Mouse (Mus musculus) kidney, embryonic 16.5 days (tissue): ENCODE results near the gene Hoxd3. TPM values are rescaled to one million over a fixed set of nuclear protein-coding genes. Genes with fewer than 3 reads are reported as not detected.

Experiments
- ATAC-seq: fragments of 200-750 bp; cut with Nextera tagmentation; 2 replicates; pipeline ENCODE4 v1.8.0; 2017; ENCODE audit warnings: moderate TSS enrichment; ENCODE audit not compliant: low FRiP score, low TSS enrichment
- H3K27ac ChIP-seq: fragments of 300-500 bp; sonication (generic); 2 replicates; pipeline ENCODE4 v1.5.1; 2014; ENCODE audit warnings: low read length
- H3K27me3 ChIP-seq: fragments of 300-500 bp; sonication (generic); 2 replicates; pipeline ENCODE4 v1.6.1; 2014; ENCODE audit warnings: low read length, control low read depth, mixed read lengths; ENCODE audit not compliant: insufficient read depth
- H3K36me3 ChIP-seq: fragments of 300-500 bp; sonication (generic); 2 replicates; pipeline ENCODE4 v1.6.1; 2014; ENCODE audit warnings: low read length, control low read depth, mixed read lengths; ENCODE audit not compliant: insufficient read depth
- H3K4me1 ChIP-seq: fragments of 300-500 bp; sonication (generic); 2 replicates; pipeline ENCODE4 v1.6.1; 2014; ENCODE audit warnings: low read length, control low read depth, mixed read lengths; ENCODE audit not compliant: insufficient read depth
- H3K4me2 ChIP-seq: fragments of 300-500 bp; sonication (generic); replicated peaks from 2 replicates; pipeline ENCODE4 v1.6.1; 2014; ENCODE audit warnings: low read depth, low read length
- H3K4me3 ChIP-seq: fragments of 300-500 bp; sonication (generic); 2 replicates; pipeline ENCODE4 v1.5.1; 2014; ENCODE audit warnings: mild to moderate bottlenecking, low read length
- H3K9ac ChIP-seq: fragments of 300-500 bp; sonication (generic); replicated peaks from 2 replicates; pipeline ENCODE4 v1.6.1; 2014; ENCODE audit warnings: low read length
- H3K9me3 ChIP-seq: fragments of 300-500 bp; sonication (generic); 2 replicates; pipeline ENCODE4 v1.6.1; 2016; ENCODE audit warnings: low read length, control low read depth
- WGBS: fragments of 180-500 bp; shearing (Covaris S2); extraction: QIAGEN DNeasy Blood & Tissue Kit; methylation state at CpG from one replicate; pipeline ENCODE4 v1.1.7; 2014; 5-methylcytosine and 5-hydroxymethylcytosine counted together
- polyA plus RNA-seq: library from polyadenylated mRNA; unstranded; fragments of >200 nt; fragmentation: Nextera tagmentation; extraction: Ambion mirVana; gene quantifications from 2 replicates; pipeline ENCODE4 v1.2.1, GENCODE M21; 2015

Hoxd3 gene
- 14.6 and 15.4 TPM in 2 replicates for polyA plus RNA-seq

DNA sequence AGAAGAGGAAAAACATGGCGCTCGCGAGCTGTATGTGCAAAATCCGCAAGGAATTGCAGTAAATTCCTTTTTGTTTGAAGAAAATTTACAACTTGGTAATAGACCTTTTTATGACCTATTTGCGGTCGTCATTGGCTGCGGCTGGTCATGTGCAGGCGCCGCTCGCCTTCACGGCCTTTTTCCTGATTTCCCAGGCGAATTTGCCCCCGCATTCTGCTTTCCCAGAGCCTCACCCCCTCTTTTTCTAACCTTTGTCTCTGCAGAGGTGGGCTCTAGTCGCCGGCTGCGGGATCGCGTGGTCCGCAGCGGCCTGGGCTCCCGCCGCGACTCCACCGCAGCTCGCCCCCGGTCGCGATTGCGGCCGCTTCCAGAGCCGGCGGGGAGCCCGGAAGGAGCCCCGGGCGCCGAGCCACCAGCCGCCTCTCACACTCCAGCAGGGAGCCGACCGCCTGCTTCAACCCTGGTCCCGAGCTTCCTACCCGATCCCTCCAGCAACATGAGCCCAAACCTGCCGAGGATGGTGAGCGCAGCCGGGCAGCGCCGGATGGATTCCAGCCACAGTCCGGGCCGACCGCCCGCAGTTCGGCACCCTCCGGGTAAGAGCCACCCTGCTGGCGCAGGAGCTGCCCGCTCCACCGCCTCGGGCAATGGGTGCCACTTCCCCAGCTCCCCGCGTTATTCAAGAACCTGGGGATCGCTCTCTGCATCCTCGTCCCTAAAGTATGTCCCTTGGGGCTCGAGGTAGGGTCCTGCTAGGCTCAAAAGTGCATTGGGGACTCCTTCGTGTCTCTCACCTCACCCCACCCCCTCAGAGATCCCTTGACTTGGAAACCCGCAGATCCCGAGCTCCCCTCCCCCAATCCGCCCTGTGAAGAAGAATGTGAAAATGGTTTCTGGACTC lies at the start of gene Hoxd3, which contains the start of gene Hoxd4:
Gene Hoxd3 (plus strand): TSS at position 207 of the 901 bp plus-strand sequence.
Gene Hoxd4 (plus strand): TSS at position 209 of the 901 bp plus-strand sequence.
- no peaks in the 10 kb centered on the region for H3K27me3 ChIP-seq
- H3K9ac ChIP-seq, result peak within 1 kb of the TSS; percentile 99
- ATAC-seq, result peak; percentile 3
- H3K4me3 ChIP-seq, result peak within 1 kb of the TSS; percentile 97
- no peaks in the 10 kb centered on the region for H3K9me3 ChIP-seq
- H3K4me2 ChIP-seq, result peak within 1 kb of the TSS; percentile 63
- H3K4me1 ChIP-seq, result peaks cover 50% of the 10 kb centered on the region
- peak within 1 kb of the TSS; percentile 99 for H3K27ac ChIP-seq
- no peaks in the 10 kb centered on the region for H3K36me3 ChIP-seq
- WGBS, result under 1% methylated on average over 65 of the region's 65 CpGs

GRCm38 (mm10) chr2:74663291-74663925 lies 48.3 kb upstream of the Hoxd3 start:
- 3% methylated on average over 18 of the region's 18 CpGs for WGBS
- H3K4me1 ChIP-seq, result peaks cover 2% of the 10 kb centered on the region
- no peak overlapping the region; the same call in 1 of the 2 replicates for H3K4me2 ChIP-seq
- peaks cover 91% of the 10 kb centered on the region for H3K27me3 ChIP-seq
- no peak for ATAC-seq
- H3K36me3 ChIP-seq, result no peaks in the 10 kb centered on the region
- no peaks in the 10 kb centered on the region for H3K9me3 ChIP-seq
- H3K9ac ChIP-seq, result no peak overlapping the region
- H3K4me3 ChIP-seq, result no peak overlapping the region
- no peak overlapping the region for H3K27ac ChIP-seq

DNA sequence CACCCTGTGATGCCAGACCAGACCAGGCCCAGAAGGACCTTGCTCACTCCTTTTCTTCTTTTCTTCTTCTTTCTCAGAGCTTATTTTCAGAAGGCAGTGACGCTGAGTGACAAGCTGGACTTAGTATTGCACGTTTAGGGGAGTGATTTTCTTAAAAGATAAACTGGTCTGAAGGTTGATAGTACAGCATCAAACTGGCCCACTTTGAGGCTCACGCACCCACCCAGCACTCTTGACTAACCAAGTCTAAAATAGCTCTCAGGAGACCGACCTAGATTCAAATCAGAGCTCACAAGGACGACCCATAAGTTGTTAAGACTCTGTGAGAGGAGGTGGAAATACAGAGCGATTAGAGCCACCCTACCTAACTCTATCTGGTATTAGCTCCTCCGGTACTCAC lies 45.3 kb upstream of the Hoxd3 start:
- 4% methylated on average over 7 of the region's 7 CpGs for WGBS
- no peak overlapping the region for H3K4me3 ChIP-seq
- H3K27ac ChIP-seq, result no peak overlapping the region
- no peak for ATAC-seq
- H3K27me3 ChIP-seq, result peaks cover 90% of the 10 kb centered on the region
- no peaks in the 10 kb centered on the region for H3K9me3 ChIP-seq
- peaks cover 7% of the 10 kb centered on the region for H3K4me1 ChIP-seq
- H3K36me3 ChIP-seq, result no peaks in the 10 kb centered on the region
- no peak overlapping the region for H3K9ac ChIP-seq
- no peak overlapping the region for H3K4me2 ChIP-seq

DNA sequence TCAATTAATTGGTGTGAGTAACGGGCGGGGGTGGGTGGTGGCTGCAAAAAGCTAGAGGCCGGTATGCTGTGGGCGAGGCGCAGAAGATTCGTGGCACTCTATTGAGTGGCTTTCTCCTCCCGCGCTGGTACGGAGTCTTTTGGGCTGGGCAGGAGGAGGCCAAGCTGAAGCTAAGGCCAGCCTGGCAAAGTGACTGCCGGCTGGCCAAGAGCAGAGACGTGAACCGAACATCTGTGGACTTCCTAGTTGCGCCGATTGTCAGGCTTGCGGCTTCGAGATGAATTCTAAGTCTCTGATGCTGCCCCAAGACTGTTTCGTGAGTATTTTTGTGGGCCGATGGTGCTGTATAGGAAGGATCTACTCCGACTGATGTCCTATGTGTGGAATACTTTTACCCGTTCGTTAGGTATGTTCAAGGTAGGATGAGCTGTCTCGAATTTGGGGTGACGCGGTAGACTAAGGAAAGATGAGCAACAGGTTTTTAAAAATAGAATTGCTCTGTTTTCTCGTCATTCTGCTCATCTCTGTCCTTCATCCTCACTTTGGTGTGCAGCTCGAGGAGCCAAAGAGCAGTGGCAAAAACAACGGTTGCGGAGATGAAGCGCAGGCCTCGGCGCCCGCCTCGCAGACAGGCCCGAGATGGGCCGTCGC lies 44.4 kb upstream of the Hoxd3 start:
- H3K27ac ChIP-seq, result no peak overlapping the region
- peaks cover 91% of the 10 kb centered on the region for H3K27me3 ChIP-seq
- no peak overlapping the region for H3K9ac ChIP-seq
- H3K4me1 ChIP-seq, result peaks cover 7% of the 10 kb centered on the region
- WGBS, result 3% methylated on average over 36 of the region's 36 CpGs
- 0 out of 2 replicates have a peak, but pooled peaks have one; percentile 16 for ATAC-seq
- H3K4me2 ChIP-seq, result peak overlapping the region; percentile 82; the same call in 1 of the 2 replicates
- H3K9me3 ChIP-seq, result no peaks in the 10 kb centered on the region
- H3K4me3 ChIP-seq, result peak overlapping the region; percentile 48
- no peaks in the 10 kb centered on the region for H3K36me3 ChIP-seq

- Histone ChIP-seq H3K9ac (peak within 1 kb of the TSS; percentile 58), H3K36me3 (no peaks in the 10 kb centered on the region)
Measured at GRCm38 (mm10) chr2:74667842-74668357, 43.8 kb upstream of the Hoxd3 start, which contains the start of gene Hoxd13. Gene Hoxd13 (plus strand): TSS chr2:74668310.

GRCm38 (mm10) chr2:74668370-74669229 lies 43.1 kb upstream of the Hoxd3 start:
- Histone ChIP-seq H3K4me3 (peak overlapping the region; percentile 48), H3K27ac (no peak overlapping the region), H3K9ac (peak overlapping the region; percentile 58), H3K36me3 (no peaks in the 10 kb centered on the region), H3K9me3 (no peaks in the 10 kb centered on the region), H3K4me1 (peaks cover 18% of the 10 kb centered on the region), H3K4me2 (peak overlapping the region; percentile 82), H3K27me3 (peaks cover 92% of the 10 kb centered on the region)
- under 1% methylated on average over 74 of the region's 74 CpGs for WGBS
- ATAC-seq, result peak; percentile 66

More at GRCm38 (mm10) chr2:74667842-74668357, 43.8 kb upstream of the Hoxd3 start, which contains the start of gene Hoxd13:
- peaks cover 92% of the 10 kb centered on the region for H3K27me3 ChIP-seq
- no peak within 1 kb of the TSS for H3K27ac ChIP-seq
- ATAC-seq, result peak; percentile 83
- peak within 1 kb of the TSS; percentile 48 for H3K4me3 ChIP-seq
- peak within 1 kb of the TSS; percentile 82 for H3K4me2 ChIP-seq
- WGBS, result 0% methylated on average over 15 of the region's 51 CpGs
- no peaks in the 10 kb centered on the region for H3K9me3 ChIP-seq
- H3K4me1 ChIP-seq, result peaks cover 13% of the 10 kb centered on the region

DNA sequence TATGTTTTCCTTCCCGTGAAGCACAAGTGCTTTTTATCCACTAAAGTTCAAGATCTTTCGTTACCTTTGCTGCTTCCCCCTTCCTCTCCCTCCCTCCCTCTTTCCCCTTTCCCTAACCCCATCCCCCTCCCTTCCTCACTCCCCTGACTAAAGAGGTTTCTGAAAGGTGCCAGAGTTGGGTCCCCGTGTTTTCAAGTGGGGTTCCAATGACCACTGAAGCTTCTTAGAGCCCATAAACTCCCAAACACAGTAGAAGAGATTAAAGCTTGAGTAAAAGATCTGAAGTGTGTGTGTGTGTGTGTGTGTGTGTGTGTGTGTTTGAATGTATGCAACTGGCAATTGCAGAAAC lies 42.5 kb upstream of the Hoxd3 start:
- Histone ChIP-seq H3K9me3 (no peaks in the 10 kb centered on the region), H3K27me3 (peaks cover 92% of the 10 kb centered on the region), H3K4me2 (no peak overlapping the region), H3K36me3 (no peaks in the 10 kb centered on the region), H3K9ac (no peak overlapping the region), H3K4me1 (peaks cover 24% of the 10 kb centered on the region), H3K4me3 (no peak overlapping the region), H3K27ac (no peak overlapping the region)
- WGBS, result 3% methylated on average over 3 of the region's 3 CpGs
- no peak for ATAC-seq

GRCm38 (mm10) chr2:74669650-74670235 lies 42.0 kb upstream of the Hoxd3 start:
- Histone ChIP-seq H3K4me1 (peaks cover 24% of the 10 kb centered on the region), H3K36me3 (no peaks in the 10 kb centered on the region), H3K4me2 (no peak overlapping the region), H3K9me3 (no peaks in the 10 kb centered on the region), H3K27me3 (peaks cover 90% of the 10 kb centered on the region), H3K27ac (no peak overlapping the region), H3K4me3 (no peak overlapping the region), H3K9ac (no peak overlapping the region)
- 5% methylated on average over 14 of the region's 14 CpGs for WGBS
- ATAC-seq, result no peak
